Mouse (Mus musculus) forebrain, postnatal 0 days (tissue): ENCODE results near the gene Mapt. TPM values are rescaled to one million over a fixed set of nuclear protein-coding genes. Genes with fewer than 3 reads are reported as not detected.

Experiments
- ATAC-seq: fragments of 200-750 bp; cut with Nextera tagmentation; 2 replicates; pipeline ENCODE4 v1.8.0; 2017; ENCODE audit warnings: mild to moderate bottlenecking, moderate library complexity
- DNase-seq: peaks from one replicate; pipeline ENCODE4 v3.0.0-alpha.2; 2015
- H3K27ac ChIP-seq: fragments of 300-500 bp; sonication (generic); 2 replicates; pipeline ENCODE4 v1.5.1; 2014; ENCODE audit warnings: low read depth, mild to moderate bottlenecking, antibody characterized with exemption, low read length, moderate library complexity, mixed read lengths
- H3K27me3 ChIP-seq: fragments of 300-500 bp; sonication (generic); 2 replicates; pipeline ENCODE4 v1.6.1; 2014; ENCODE audit warnings: mild to moderate bottlenecking, low read length, mixed read lengths; ENCODE audit not compliant: insufficient read depth
- H3K36me3 ChIP-seq: fragments of 300-500 bp; sonication (generic); 2 replicates; pipeline ENCODE4 v1.6.1; 2014; ENCODE audit warnings: mild to moderate bottlenecking, moderate library complexity; ENCODE audit not compliant: insufficient read depth
- H3K4me1 ChIP-seq: fragments of 300-500 bp; sonication (generic); 2 replicates; pipeline ENCODE4 v1.6.1; 2014; ENCODE audit warnings: antibody characterized with exemption; ENCODE audit not compliant: insufficient read depth
- H3K4me2 ChIP-seq: fragments of 300-500 bp; sonication (generic); 2 replicates; pipeline ENCODE4 v1.6.1; 2014; ENCODE audit warnings: low read depth, mild to moderate bottlenecking, moderate library complexity
- H3K4me3 ChIP-seq: fragments of 300-500 bp; sonication (generic); 2 replicates; pipeline ENCODE4 v1.5.1; 2014; ENCODE audit warnings: low read depth, low read length, mixed read lengths
- H3K9ac ChIP-seq: fragments of 300-500 bp; sonication (generic); 2 replicates; pipeline ENCODE4 v1.6.1; 2014; ENCODE audit warnings: mild to moderate bottlenecking
- H3K9me3 ChIP-seq: fragments of 300-500 bp; sonication (generic); 2 replicates; pipeline ENCODE4 v1.6.1; 2016; ENCODE audit warnings: low read length
- CTCF ChIP-seq: sonication (generic); IDR thresholded peaks from 2 replicates; pipeline ENCODE4 v1.5.1; 2016; ENCODE audit warnings: antibody characterized with exemption, control low read depth, low read depth
- WGBS: fragments of 180-500 bp; shearing (Covaris S2); extraction: QIAGEN DNeasy Blood & Tissue Kit; methylation state at CpG from one replicate; pipeline ENCODE4 v1.1.7; 2014; 5-methylcytosine and 5-hydroxymethylcytosine counted together
- polyA plus RNA-seq: library from polyadenylated mRNA; unstranded; fragments of >200 nt; fragmentation: Nextera tagmentation; extraction: Ambion mirVana; gene quantifications from 2 replicates; pipeline ENCODE4 v1.2.1, GENCODE M21; 2015
- total RNA-seq: library from RNA; depleted of rRNA; stranded (reverse); fragments of >200 nt; gene quantifications from 2 replicates; pipeline ENCODE4 v1.2.3, GENCODE M21; 2014

Mapt gene
- total and polyA plus RNA-seq, 2 experiments from 2014 or later = 641 to 1,388 TPM

- Histone ChIP-seq H3K4me2 (no peak overlapping the region), H3K9ac (no peak overlapping the region), H3K4me1 (0 out of 2 replicates have a peak, but pooled peaks cover 5% of the 10 kb centered on the region), H3K9me3 (no peaks in the 10 kb centered on the region), H3K4me3 (no peak overlapping the region), H3K27ac (no peak overlapping the region), H3K27me3 (no peaks in the 10 kb centered on the region), H3K36me3 (no peaks in the 10 kb centered on the region; the same call in 1 of the 2 replicates)
- TF ChIP-seq CTCF = no peak
- DNase-seq = no peak
- 76% methylated on average over 4 of the region's 4 CpGs for WGBS
- ATAC-seq = no peak
Observed at GRCm38 (mm10) chr11:104258991-104259390, 27.8 kb downstream of the Mapt start.

GRCm38 (mm10) chr11:104264683-104265082 is 33.5 kb downstream of the Mapt start:
- H3K4me1 ChIP-seq = no peaks in the 10 kb centered on the region
- no peaks in the 10 kb centered on the region for H3K27me3 ChIP-seq
- no peak for ATAC-seq
- H3K4me2 ChIP-seq = no peak overlapping the region
- 88% methylated on average over 6 of the region's 6 CpGs for WGBS
- no peak for DNase-seq
- no peaks in the 10 kb centered on the region for H3K9me3 ChIP-seq
- peaks cover 3% of the 10 kb centered on the region; the same call in 1 of the 2 replicates for H3K36me3 ChIP-seq
- no peak overlapping the region for H3K9ac ChIP-seq
- TF ChIP-seq CTCF = no peak
- H3K4me3 ChIP-seq = no peak overlapping the region
- no peak overlapping the region for H3K27ac ChIP-seq

GRCm38 (mm10) chr11:104265669-104266068 is 34.5 kb downstream of the Mapt start:
- Histone ChIP-seq H3K27ac (no peak overlapping the region), H3K4me1 (no peaks in the 10 kb centered on the region), H3K4me2 (no peak overlapping the region), H3K9me3 (no peaks in the 10 kb centered on the region), H3K27me3 (no peaks in the 10 kb centered on the region), H3K9ac (no peak overlapping the region), H3K36me3 (peaks cover 8% of the 10 kb centered on the region; the same call in 1 of the 2 replicates), H3K4me3 (no peak overlapping the region)
- ATAC-seq (no peak), DNase-seq (no peak)
- TF ChIP-seq CTCF = no peak

GRCm38 (mm10) chr11:104267380-104267779 is 36.2 kb downstream of the Mapt start:
- no peak overlapping the region for H3K27ac ChIP-seq
- ATAC-seq = no peak

GRCm38 (mm10) chr11:104269385-104269822 is 38.2 kb downstream of the Mapt start:
- Histone ChIP-seq H3K4me2 (no peak overlapping the region), H3K4me1 (peaks cover 7% of the 10 kb centered on the region; the same call in 1 of the 2 replicates), H3K36me3 (peaks cover 8% of the 10 kb centered on the region; the same call in 1 of the 2 replicates), H3K9ac (no peak overlapping the region), H3K9me3 (no peaks in the 10 kb centered on the region), H3K27ac (no peak overlapping the region), H3K4me3 (no peak overlapping the region), H3K27me3 (no peaks in the 10 kb centered on the region)
- no peak for TF ChIP-seq CTCF
- no peak for DNase-seq
- no peak for ATAC-seq
- 59% methylated on average over 9 of the region's 9 CpGs for WGBS

More at GRCm38 (mm10) chr11:104267380-104267779, 36.2 kb downstream of the Mapt start:
- no peak overlapping the region for H3K4me2 ChIP-seq
- H3K36me3 ChIP-seq = peaks cover 8% of the 10 kb centered on the region; the same call in 1 of the 2 replicates
- H3K9me3 ChIP-seq = no peaks in the 10 kb centered on the region
- no peaks in the 10 kb centered on the region for H3K27me3 ChIP-seq
- H3K9ac ChIP-seq = no peak overlapping the region
- WGBS = 82% methylated on average over 11 of the region's 11 CpGs
- DNase-seq = no peak
- no peak for TF ChIP-seq CTCF
- H3K4me1 ChIP-seq = peaks cover 7% of the 10 kb centered on the region; the same call in 1 of the 2 replicates
- no peak overlapping the region for H3K4me3 ChIP-seq

GRCm38 (mm10) chr11:104270452-104270851 is 39.3 kb downstream of the Mapt start:
- H3K4me2 ChIP-seq = no peak overlapping the region
- no peaks in the 10 kb centered on the region for H3K27me3 ChIP-seq
- no peak for ATAC-seq
- H3K27ac ChIP-seq = no peak overlapping the region
- DNase-seq = no peak
- no peak overlapping the region for H3K9ac ChIP-seq
- H3K4me1 ChIP-seq = peaks cover 7% of the 10 kb centered on the region; the same call in 1 of the 2 replicates
- H3K36me3 ChIP-seq = peaks cover 12% of the 10 kb centered on the region; the same call in 1 of the 2 replicates
- TF ChIP-seq CTCF = no peak
- H3K9me3 ChIP-seq = no peaks in the 10 kb centered on the region
- 76% methylated on average over 3 of the region's 3 CpGs for WGBS
- H3K4me3 ChIP-seq = no peak overlapping the region

- H3K27ac ChIP-seq = no peak overlapping the region
- no peaks in the 10 kb centered on the region for H3K27me3 ChIP-seq
- H3K9me3 ChIP-seq = no peaks in the 10 kb centered on the region
- H3K36me3 ChIP-seq = peaks cover 12% of the 10 kb centered on the region; the same call in 1 of the 2 replicates
- TF ChIP-seq CTCF = no peak
- no peak overlapping the region for H3K4me3 ChIP-seq
- H3K4me1 ChIP-seq = peaks cover 7% of the 10 kb centered on the region; the same call in 1 of the 2 replicates
- WGBS = 79% methylated on average over 4 of the region's 4 CpGs
- H3K4me2 ChIP-seq = no peak overlapping the region
- ATAC-seq (no peak), DNase-seq (no peak)
- no peak overlapping the region for H3K9ac ChIP-seq
Observed at GRCm38 (mm10) chr11:104270876-104271275, 39.7 kb downstream of the Mapt start.
